Mouse (Mus musculus): ENCODE data around the gene Gal3st2b.
"Not testable (repeated sequence)": the region's sequence is repeated elsewhere in the genome, so short reads cannot be mapped to it uniquely, and the experiment has no call there.

GRCm38 (mm10) chr1:93890936-93891335, 27.2 kb upstream of the Gal3st2b start:
- not testable (repeated sequence) for TF ChIP-seq GATA1 (IDR thresholded peaks at IDR 0.05; ENCODE audit: borderline replicate concordance, low read length); FLI1 (IDR thresholded peaks at IDR 0.05; ENCODE audit: low read length)
